Mouse (Mus musculus) kidney, embryonic 15.5 days (tissue): ENCODE measurements at regions not wholly inside any gene's neighbourhood (a gene's known extent, or its start where the extent isn't known, plus 50 kb on each side); places are given as distances from the start of the nearest gene placed in this dataset.
A peak's percentile ranks its signal among the peaks of the same experiment; 100 is the strongest.

Experiments
- ATAC-seq: fragments of 200-750 bp; cut with Nextera tagmentation; replicated peaks from 2 replicates; pipeline ENCODE4 v1.8.0; 2017; ENCODE audit warnings: moderate TSS enrichment; ENCODE audit not compliant: low FRiP score
- H3K27ac ChIP-seq: fragments of 300-500 bp; sonication (generic); 2 replicates; pipeline ENCODE4 v1.5.1; 2015; ENCODE audit warnings: mild to moderate bottlenecking, inconsistent platforms
- H3K27me3 ChIP-seq: fragments of 300-500 bp; sonication (generic); 2 replicates; pipeline ENCODE4 v1.6.1; 2015; ENCODE audit warnings: inconsistent platforms
- H3K36me3 ChIP-seq: fragments of 300-500 bp; sonication (generic); 2 replicates; pipeline ENCODE4 v1.6.1; 2015; ENCODE audit warnings: inconsistent platforms
- H3K4me1 ChIP-seq: fragments of 300-500 bp; sonication (generic); 2 replicates; pipeline ENCODE4 v1.6.1; 2015; ENCODE audit warnings: inconsistent platforms
- H3K4me2 ChIP-seq: fragments of 300-500 bp; sonication (generic); 2 replicates; pipeline ENCODE4 v1.6.1; 2015; ENCODE audit warnings: moderate library complexity, mild to moderate bottlenecking, inconsistent platforms
- H3K4me3 ChIP-seq: fragments of 300-500 bp; sonication (generic); replicated peaks from 2 replicates; pipeline ENCODE4 v1.5.1; 2015; ENCODE audit warnings: mild to moderate bottlenecking, inconsistent platforms
- H3K9ac ChIP-seq: fragments of 300-500 bp; sonication (generic); 2 replicates; pipeline ENCODE4 v1.6.1; 2015; ENCODE audit warnings: mild to moderate bottlenecking, inconsistent platforms
- H3K9me3 ChIP-seq: fragments of 300-500 bp; sonication (generic); replicated peaks from 2 replicates; pipeline ENCODE4 v1.6.1; 2016; ENCODE audit warnings: inconsistent platforms
- WGBS: fragments of 180-500 bp; shearing (Covaris S2); methylation state at CpG from one replicate; pipeline ENCODE4 v1.1.7; 2015; ENCODE audit warnings: mixed read lengths; 5-methylcytosine and 5-hydroxymethylcytosine counted together

GRCm38 (mm10) chr11:43952151-43952550, 51.1 kb upstream of the Adra1b start:
- Histone ChIP-seq H3K27me3 (no peaks in the 10 kb centered on the region), H3K4me1 (0 out of 2 replicates have a peak, but pooled peaks cover 3% of the 10 kb centered on the region), H3K36me3 (no peaks in the 10 kb centered on the region), H3K27ac (no peak overlapping the region), H3K4me2 (no peak overlapping the region), H3K9ac (no peak overlapping the region), H3K9me3 (no peaks in the 10 kb centered on the region), H3K4me3 (no peak overlapping the region)
- ATAC-seq: no peak
- 55% methylated on average over 1 of the region's 1 CpGs for WGBS

DNA sequence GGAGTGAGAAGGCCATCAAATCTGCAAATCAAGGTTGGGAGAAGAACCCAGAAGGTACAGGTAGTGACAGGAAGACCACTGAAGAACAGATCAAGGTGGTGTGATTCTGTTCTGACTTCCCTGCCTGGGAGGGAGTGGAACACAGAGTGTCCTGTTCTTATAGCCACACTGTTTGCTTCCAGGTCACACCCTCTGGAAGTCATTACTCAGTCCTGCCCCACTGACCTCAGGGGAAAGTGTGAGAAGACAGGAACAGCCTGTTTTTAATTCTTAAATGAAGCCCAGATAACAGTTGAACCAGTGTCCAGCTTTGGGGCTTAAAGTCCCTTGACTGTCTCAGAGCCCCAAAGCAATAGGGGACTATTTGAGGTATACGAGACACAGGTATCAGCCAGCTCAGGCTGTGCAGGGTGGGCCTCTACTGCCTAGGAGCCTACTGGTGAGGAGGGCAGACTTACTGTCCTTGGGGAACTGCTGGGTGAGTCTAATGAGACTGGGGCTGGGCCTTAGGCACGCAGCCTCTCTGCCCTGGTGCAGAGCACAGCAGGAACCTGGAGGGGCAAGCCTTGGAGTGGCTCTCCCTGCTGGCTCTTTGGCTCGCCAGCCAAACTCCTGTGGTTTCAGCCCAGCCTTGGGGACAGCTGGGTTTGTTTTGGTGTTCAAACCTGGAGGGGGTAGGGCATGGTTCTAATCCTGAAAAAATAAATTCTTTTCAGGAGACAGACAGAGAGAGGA, 57.4 kb upstream of the Adra1b start:
- no peaks in the 10 kb centered on the region for H3K27me3 ChIP-seq
- no peak for ATAC-seq
- H3K4me3 ChIP-seq: no peak overlapping the region
- 65% methylated on average over 3 of the region's 3 CpGs for WGBS
- no peaks in the 10 kb centered on the region for H3K4me1 ChIP-seq
- no peak overlapping the region for H3K27ac ChIP-seq
- H3K9me3 ChIP-seq: no peaks in the 10 kb centered on the region
- H3K4me2 ChIP-seq: no peak overlapping the region
- no peaks in the 10 kb centered on the region for H3K36me3 ChIP-seq
- no peak overlapping the region for H3K9ac ChIP-seq

DNA sequence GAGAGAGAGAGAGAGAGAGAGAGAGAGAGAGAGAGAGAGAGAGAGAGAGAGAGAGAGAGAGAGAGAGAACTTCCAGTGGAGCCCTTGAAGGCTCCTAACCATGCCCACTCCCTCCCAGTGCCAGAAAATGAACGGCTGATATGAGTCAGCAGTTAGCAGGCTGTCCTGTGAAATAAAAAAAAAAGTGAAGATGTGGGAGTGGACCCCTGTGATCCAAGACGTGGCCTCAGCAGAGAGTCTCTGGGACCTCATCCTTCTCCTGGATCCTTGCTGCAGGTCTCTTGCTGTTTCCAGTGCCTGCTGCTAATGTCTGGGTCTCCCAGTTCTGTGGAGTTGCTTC, 57.9 kb upstream of the Adra1b start:
- no peak for ATAC-seq
- Histone ChIP-seq H3K27me3 (no peaks in the 10 kb centered on the region), H3K27ac (no peak overlapping the region), H3K9me3 (no peaks in the 10 kb centered on the region), H3K4me2 (no peak overlapping the region), H3K4me1 (no peaks in the 10 kb centered on the region), H3K36me3 (no peaks in the 10 kb centered on the region), H3K9ac (no peak overlapping the region), H3K4me3 (no peak overlapping the region)
- WGBS: 34% methylated on average over 2 of the region's 2 CpGs

- 82% methylated on average over 5 of the region's 5 CpGs for WGBS
- no peak for ATAC-seq
- Histone ChIP-seq H3K27ac (no peak overlapping the region), H3K27me3 (no peaks in the 10 kb centered on the region), H3K9me3 (no peaks in the 10 kb centered on the region), H3K4me2 (no peak overlapping the region), H3K36me3 (no peaks in the 10 kb centered on the region), H3K9ac (no peak overlapping the region), H3K4me3 (no peak overlapping the region), H3K4me1 (no peaks in the 10 kb centered on the region)
These were observed 59.5 kb upstream of the Adra1b start for GRCm38 (mm10) chr11:43960348-43961105.

GRCm38 (mm10) chr11:43961398-43962070, 60.5 kb upstream of the Adra1b start:
- H3K27ac ChIP-seq: no peak overlapping the region
- no peak overlapping the region for H3K9ac ChIP-seq
- H3K4me2 ChIP-seq: no peak overlapping the region
- H3K36me3 ChIP-seq: no peaks in the 10 kb centered on the region
- H3K4me1 ChIP-seq: no peaks in the 10 kb centered on the region
- H3K27me3 ChIP-seq: no peaks in the 10 kb centered on the region
- H3K4me3 ChIP-seq: no peak overlapping the region
- ATAC-seq: no peak
- no peaks in the 10 kb centered on the region for H3K9me3 ChIP-seq
- WGBS: 87% methylated on average over 6 of the region's 6 CpGs

DNA sequence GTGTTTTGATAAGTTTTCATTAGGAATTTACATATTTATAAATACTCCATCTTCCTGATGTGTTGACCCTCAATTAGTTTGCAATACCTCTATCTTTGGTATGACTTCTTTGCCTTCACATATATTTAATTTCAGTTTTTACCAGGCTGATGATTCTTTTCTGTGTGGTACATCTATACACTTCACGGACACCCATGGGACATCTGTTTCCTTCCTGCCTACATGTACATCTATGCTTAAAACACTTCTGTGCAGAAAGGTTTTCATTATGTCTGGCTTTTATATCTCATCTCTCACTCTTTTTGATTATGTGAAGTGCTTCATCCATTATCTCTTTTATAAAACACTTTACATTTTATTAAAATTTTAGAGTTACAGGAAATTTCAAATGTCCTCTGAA, 66.8 kb upstream of the Adra1b start:
- WGBS: 91% methylated on average over 1 of the region's 1 CpGs
- Histone ChIP-seq H3K9me3 (no peaks in the 10 kb centered on the region), H3K4me1 (no peaks in the 10 kb centered on the region), H3K4me3 (no peak overlapping the region), H3K9ac (no peak overlapping the region), H3K27ac (no peak overlapping the region), H3K4me2 (no peak overlapping the region), H3K36me3 (no peaks in the 10 kb centered on the region), H3K27me3 (no peaks in the 10 kb centered on the region)
- no peak for ATAC-seq

DNA sequence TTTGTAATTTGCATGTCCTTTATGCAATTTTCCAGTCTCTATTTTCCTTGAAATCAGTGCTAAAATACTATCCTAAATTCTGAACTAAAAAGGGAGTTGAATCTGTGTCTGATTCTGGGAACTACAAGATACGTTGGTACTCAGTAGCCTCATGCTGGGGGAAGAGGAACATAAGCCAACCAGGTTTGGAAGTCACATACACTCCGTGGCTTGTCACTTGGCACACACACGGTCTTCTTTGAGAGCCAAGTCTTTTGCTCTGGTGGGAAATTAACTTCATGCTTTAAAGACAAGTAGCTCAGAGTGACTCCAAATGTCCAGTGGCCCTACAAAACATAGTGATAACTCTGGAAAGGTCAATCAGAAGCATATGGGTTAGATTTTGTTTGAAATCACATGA, 70.9 kb upstream of the Adra1b start:
- Histone ChIP-seq H3K36me3 (no peaks in the 10 kb centered on the region), H3K9ac (no peak overlapping the region), H3K27me3 (no peaks in the 10 kb centered on the region), H3K27ac (no peak overlapping the region), H3K4me2 (no peak overlapping the region), H3K9me3 (no peaks in the 10 kb centered on the region), H3K4me1 (no peaks in the 10 kb centered on the region), H3K4me3 (no peak overlapping the region)
- ATAC-seq: no peak
- WGBS: 81% methylated on average over 3 of the region's 3 CpGs

GRCm38 (mm10) chr11:43976024-43976423, 75.0 kb upstream of the Adra1b start:
- no peaks in the 10 kb centered on the region for H3K36me3 ChIP-seq

DNA sequence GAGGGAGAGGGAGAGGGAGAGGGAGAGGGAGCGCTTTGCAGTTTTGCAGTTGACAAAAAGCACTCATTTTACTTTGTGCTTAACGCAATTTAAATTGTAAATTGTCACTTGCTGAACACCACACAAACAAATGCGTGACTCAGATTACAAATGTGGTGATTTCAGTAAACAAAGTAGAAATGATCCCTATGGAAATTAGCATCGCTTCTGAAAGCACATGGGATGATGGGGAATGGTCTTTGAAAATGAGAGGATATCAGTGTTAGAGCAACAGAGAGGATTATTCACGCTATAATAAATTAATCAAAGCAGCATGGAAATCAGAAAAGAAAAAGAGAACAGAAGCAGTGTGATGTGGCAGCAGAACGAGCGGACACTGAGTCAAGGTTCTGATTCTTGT, 78.4 kb upstream of the Adra1b start:
- Histone ChIP-seq H3K4me1 (no peaks in the 10 kb centered on the region), H3K27me3 (no peaks in the 10 kb centered on the region), H3K9ac (no peak overlapping the region), H3K27ac (no peak overlapping the region), H3K4me3 (no peak overlapping the region), H3K36me3 (no peaks in the 10 kb centered on the region), H3K9me3 (no peaks in the 10 kb centered on the region), H3K4me2 (no peak overlapping the region)
- WGBS: 75% methylated on average over 7 of the region's 7 CpGs
- no peak for ATAC-seq

More at GRCm38 (mm10) chr11:43976024-43976423, 75.0 kb upstream of the Adra1b start:
- Histone ChIP-seq H3K27me3 (no peaks in the 10 kb centered on the region), H3K4me2 (no peak overlapping the region), H3K4me1 (no peaks in the 10 kb centered on the region), H3K4me3 (no peak overlapping the region), H3K9me3 (no peaks in the 10 kb centered on the region), H3K9ac (no peak overlapping the region), H3K27ac (no peak overlapping the region)
- ATAC-seq: peak; percentile 98
- WGBS: 26% methylated on average over 4 of the region's 4 CpGs

GRCm38 (mm10) chr11:43980444-43980843, 79.4 kb upstream of the Adra1b start:
- no peaks in the 10 kb centered on the region for H3K36me3 ChIP-seq
- no peak overlapping the region for H3K4me3 ChIP-seq
- H3K4me1 ChIP-seq: no peaks in the 10 kb centered on the region
- H3K4me2 ChIP-seq: no peak overlapping the region
- WGBS: 84% methylated on average over 4 of the region's 4 CpGs
- H3K27ac ChIP-seq: no peak overlapping the region
- no peaks in the 10 kb centered on the region for H3K9me3 ChIP-seq
- H3K27me3 ChIP-seq: no peaks in the 10 kb centered on the region
- no peak for ATAC-seq
- no peak overlapping the region for H3K9ac ChIP-seq

DNA sequence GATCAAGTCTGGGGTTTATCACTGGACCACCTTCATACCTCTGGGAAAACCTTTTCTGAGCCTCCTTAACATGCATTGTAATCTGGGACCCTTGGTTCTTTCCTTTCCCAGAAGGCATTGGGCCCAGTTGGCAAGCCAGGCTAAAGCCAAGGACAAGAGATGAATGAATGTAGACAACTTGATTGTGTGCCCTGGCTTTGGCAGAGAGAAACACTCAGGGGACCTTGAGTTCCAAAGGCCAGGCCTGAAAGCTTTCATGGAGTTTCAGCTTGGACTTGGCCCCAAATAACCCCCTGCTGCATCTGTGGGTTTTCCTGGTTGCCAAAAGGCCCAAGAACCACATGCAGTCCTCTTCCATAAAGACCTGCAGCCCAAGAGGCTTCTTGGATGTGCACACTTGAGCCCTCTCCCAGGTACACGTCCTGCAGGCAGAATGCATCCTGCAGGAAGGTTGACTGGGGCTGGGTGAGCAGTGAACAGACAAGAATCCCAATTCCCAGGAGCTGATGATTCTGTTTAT, 89.0 kb upstream of the Adra1b start:
- no peaks in the 10 kb centered on the region for H3K9me3 ChIP-seq
- H3K4me3 ChIP-seq: no peak overlapping the region
- H3K36me3 ChIP-seq: no peaks in the 10 kb centered on the region
- no peak overlapping the region for H3K27ac ChIP-seq
- H3K4me2 ChIP-seq: no peak overlapping the region
- no peak overlapping the region for H3K9ac ChIP-seq
- WGBS: 76% methylated on average over 1 of the region's 1 CpGs
- no peaks in the 10 kb centered on the region for H3K27me3 ChIP-seq
- no peaks in the 10 kb centered on the region for H3K4me1 ChIP-seq
- no peak for ATAC-seq

- Histone ChIP-seq H3K9ac (no peak overlapping the region), H3K27ac (0 out of 2 replicates have a peak overlapping the region, but pooled peaks have one; percentile 18), H3K4me3 (no peak overlapping the region), H3K27me3 (no peaks in the 10 kb centered on the region), H3K4me2 (no peak overlapping the region), H3K9me3 (no peaks in the 10 kb centered on the region), H3K4me1 (no peaks in the 10 kb centered on the region), H3K36me3 (no peaks in the 10 kb centered on the region)
- ATAC-seq: no peak
- WGBS: 60% methylated on average over 6 of the region's 6 CpGs
These were observed 91.0 kb upstream of the Adra1b start for GRCm38 (mm10) chr11:43992011-43992471.
